Mouse (Mus musculus) subcutaneous adipose tissue, adult 2 months (tissue): Measurements from ENCODE around the gene Itih3. TPM values are rescaled to one million over a fixed set of nuclear protein-coding genes. Genes with fewer than 3 reads are reported as not detected.

ENCODE experiments used
- polyA plus RNA-seq: library from polyadenylated mRNA; depleted of rRNA; stranded (reverse); fragments of >200 nt; gene quantifications from 2 replicates; pipeline ENCODE4 v1.2.3, GENCODE M21; 2012; ENCODE audit warnings: low replicate concordance; rRNA removed

Gene Itih3
- 0.43 and 1.0 TPM in 2 replicates for polyA plus RNA-seq

GRCm38 (mm10) chr14:30923375-30924105 is at the start of gene Itih3:
Gene Itih3 (minus strand): TSS chr14:30923760.

GRCm38 (mm10) chr14:30951154-30951825 is 27.7 kb upstream of the Itih3 start, which contains the start of gene Nek4:
Gene Nek4 (plus strand): TSS chr14:30951377.

GRCm38 (mm10) chr14:30943038-30943437 is 19.5 kb upstream of the Itih3 start, which contains the start of gene Itih1:
Gene Itih1 (minus strand): TSS chr14:30943289.

GRCm38 (mm10) chr14:30886204-30886603 is 37.4 kb downstream of the Itih3 start, which contains the start of gene Itih4:
Gene Itih4 (plus strand): TSS chr14:30886476.

GRCm38 (mm10) chr14:30878958-30879571 is 44.5 kb downstream of the Itih3 start, which contains the start of gene Mustn1:
Gene Mustn1 (plus strand): TSS chr14:30879200.

Other genes starting within 250 kb of the Itih3 start
- gene Sfmbt1, start 208.9 kb downstream of the Itih3 start, polyA plus RNA-seq = 2.0 and 4.2 TPM in 2 replicates
- gene Tmem110, start 98.2 kb downstream of the Itih3 start, polyA plus RNA-seq = 32.3 and 40.5 TPM in 2 replicates
- gene Mustn1, start 44.6 kb downstream of the Itih3 start, polyA plus RNA-seq = 27.6 and 60.8 TPM in 2 replicates
- 3.2 and 4.9 TPM in 2 replicates for gene Itih4, start 37.3 kb downstream of the Itih3 start, polyA plus RNA-seq
- gene Itih1, start 19.5 kb upstream of the Itih3 start, polyA plus RNA-seq = 0.17 and 0.46 TPM in 2 replicates
- 3.1 and 5.7 TPM in 2 replicates for gene Nek4, start 27.6 kb upstream of the Itih3 start, polyA plus RNA-seq
- 32.5 and 46.0 TPM in 2 replicates for gene Glt8d1, start 77.6 kb upstream of the Itih3 start, polyA plus RNA-seq
- gene Spcs1, start 77.9 kb upstream of the Itih3 start, polyA plus RNA-seq = 208 and 223 TPM in 2 replicates
- gene Pbrm1, start 95.4 kb upstream of the Itih3 start, polyA plus RNA-seq = 10.7 and 21.0 TPM in 2 replicates
- gene Gnl3, start 95.4 kb upstream of the Itih3 start, polyA plus RNA-seq = 16.2 and 42.3 TPM in 2 replicates
- gene Smim4, start 205.2 kb upstream of the Itih3 start, polyA plus RNA-seq = 24.2 and 50.4 TPM in 2 replicates
- gene Nt5dc2, start 207.3 kb upstream of the Itih3 start, polyA plus RNA-seq = 27.5 and 77.3 TPM in 2 replicates
- 161 and 184 TPM in 2 replicates for gene Stab1, start 244.9 kb upstream of the Itih3 start, polyA plus RNA-seq